Mouse (Mus musculus) cerebellum, adult 11-12 months (tissue): ENCODE results near the gene Zmiz1.

Source experiments
- DNase-seq: peaks from one replicate; pipeline ENCODE4 v3.0.0; 2022

The Zmiz1 gene

DNA sequence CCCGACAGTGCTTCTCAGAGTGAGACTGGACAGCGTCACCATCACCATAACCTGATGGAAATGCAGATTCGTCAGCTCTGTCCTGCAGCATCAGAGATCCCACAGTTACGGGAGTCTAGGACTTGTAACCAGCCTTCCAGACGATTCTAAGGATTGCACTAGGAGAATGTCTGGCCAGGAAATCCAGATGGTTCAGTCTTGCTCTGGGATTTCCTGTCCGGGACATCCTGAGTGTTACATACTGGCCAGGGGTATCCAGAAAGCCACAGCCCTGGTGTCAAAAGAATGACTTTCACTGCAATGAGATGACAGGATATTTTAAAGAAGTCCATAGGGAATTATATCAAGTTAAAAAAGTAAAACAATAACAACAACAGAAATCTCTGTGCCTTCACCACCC lies 165.7 kb downstream of the Zmiz1 start:
- DNase-seq = no peak

DNA sequence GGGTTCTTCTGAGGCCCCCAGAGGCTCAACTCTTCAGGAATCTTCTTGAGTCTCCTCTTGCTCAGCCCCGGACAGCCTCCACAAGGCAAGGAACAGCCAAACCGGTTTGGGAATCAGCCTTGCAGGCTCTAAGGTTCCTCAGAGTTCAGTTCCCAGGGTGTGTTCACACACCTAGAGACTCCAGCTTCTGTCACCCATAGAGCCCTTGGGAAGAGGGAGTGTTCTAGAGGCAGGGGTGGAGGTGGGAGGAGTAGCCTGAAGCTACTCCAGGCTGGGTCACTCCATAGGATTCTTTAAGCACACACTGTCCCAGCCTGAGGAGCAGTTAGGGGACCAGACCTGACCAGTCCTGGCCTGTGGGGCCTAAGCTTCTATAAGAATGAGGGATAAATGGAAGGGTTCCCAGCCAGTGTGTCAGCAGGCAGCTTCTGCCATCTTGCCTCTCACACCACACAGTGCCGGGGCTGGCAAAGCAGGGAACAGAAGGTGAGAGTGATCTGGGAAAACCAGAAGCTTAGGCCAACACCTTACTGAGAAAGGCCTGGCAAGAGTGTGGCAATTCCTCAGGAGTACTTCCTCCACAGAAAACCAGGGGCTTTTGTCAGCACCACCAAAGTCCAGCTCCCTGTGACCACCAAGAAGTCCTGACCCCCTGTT lies 168.7 kb downstream of the Zmiz1 start:
- DNase-seq = peak; percentile 85

DNA sequence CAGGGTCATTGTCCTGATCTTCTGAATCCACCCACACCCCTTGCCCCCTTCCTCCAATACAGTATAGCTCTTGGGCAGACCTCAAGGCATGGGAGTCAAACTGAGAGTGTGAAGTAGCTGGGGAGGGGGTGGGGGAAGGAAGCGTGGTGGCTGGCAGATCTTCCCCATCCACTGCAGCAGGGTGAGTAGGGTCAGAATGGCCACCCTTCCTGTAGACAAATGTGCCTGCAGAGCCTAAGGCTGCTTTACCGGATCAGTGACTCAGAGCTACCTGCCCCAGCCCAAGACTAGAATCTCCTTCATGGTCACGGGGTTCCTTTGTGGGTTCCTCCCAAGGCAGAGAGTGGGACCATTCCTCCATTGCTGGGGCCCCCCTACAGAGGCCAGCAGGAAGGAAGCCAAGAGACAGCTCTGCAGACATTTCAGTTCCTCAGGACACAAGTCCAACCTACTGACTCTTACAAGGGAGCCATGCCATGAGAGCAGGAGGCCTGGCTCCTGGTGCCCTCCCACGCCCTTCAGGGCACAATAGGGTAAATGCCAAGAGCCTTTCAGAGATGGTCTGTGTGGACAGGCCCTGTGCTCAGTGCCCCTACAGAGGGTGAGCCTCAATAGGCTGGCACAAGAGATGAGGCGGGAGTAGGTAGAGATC lies 169.6 kb downstream of the Zmiz1 start:
- peak; percentile 75 for DNase-seq

- no peak for DNase-seq
Measured at GRCm38 (mm10) chr14:25629866-25630606, 171.1 kb downstream of the Zmiz1 start.

DNA sequence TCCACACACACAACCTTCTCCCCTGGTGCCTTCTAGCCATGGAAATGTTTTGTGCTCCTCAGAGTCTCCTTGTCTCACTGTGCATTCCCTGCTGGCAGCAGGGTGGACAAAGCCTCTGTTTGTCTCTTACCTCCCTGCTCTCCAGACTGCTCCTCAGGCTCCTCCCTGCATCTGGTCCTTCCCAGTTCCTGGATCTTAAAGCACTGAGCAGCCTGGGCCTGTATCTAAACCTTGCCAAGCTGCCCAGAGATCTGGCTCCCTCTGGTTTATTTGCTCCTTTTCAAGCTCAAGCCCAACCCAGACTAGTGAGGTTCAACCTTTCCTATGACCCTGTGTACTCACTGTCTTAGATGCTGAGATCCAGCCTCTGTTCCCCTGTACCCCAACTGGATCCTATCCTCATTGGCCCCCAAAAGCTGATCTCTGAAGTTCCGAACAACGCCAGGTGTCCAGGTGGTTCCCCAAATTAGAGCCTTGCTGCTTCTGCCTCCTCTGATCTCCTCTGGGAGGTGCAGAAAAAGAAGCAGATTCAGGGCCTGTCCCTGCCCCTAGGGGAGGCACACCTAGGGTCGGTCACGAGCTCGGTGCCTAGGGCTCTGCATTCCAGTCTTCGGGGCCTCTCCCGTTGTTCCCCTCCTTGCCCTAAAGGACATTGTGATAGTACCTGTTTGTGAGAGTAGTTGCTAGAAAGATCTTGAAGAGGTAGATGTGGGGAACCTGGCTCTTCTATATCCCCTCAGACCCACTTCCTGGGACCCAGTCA lies 171.8 kb downstream of the Zmiz1 start:
- peak; percentile 62 for DNase-seq

DNA sequence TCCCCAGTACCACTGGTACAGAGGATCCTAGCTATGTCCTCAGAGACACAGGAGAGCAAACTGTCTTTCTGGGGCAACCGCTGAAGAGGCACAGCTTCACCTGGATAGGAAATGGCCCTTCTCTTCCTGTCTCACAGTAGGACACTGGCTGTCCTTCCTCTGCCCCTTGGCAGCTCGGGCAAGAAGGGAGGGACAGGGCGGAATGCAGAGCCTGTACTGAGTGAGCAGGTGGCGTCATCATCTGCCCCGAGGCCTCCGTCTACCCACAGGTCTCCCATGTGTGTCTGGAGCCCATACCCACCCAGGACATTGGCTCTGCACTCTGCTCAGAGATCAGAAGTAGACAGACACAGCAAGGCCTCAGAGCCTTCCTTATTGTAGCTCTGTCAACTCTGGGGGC lies 172.5 kb downstream of the Zmiz1 start:
- peak; percentile 81 for DNase-seq

- peak; percentile 75 for DNase-seq
Measured at GRCm38 (mm10) chr14:25633539-25634300, 174.7 kb downstream of the Zmiz1 start.

GRCm38 (mm10) chr14:25634328-25634727 lies 175.3 kb downstream of the Zmiz1 start:
- DNase-seq = peak; percentile 61

GRCm38 (mm10) chr14:25635746-25636145 lies 176.8 kb downstream of the Zmiz1 start:
- DNase-seq = peak; percentile 65

- DNase-seq = peak; percentile 87
Measured at GRCm38 (mm10) chr14:25636297-25636696, 177.3 kb downstream of the Zmiz1 start.

DNA sequence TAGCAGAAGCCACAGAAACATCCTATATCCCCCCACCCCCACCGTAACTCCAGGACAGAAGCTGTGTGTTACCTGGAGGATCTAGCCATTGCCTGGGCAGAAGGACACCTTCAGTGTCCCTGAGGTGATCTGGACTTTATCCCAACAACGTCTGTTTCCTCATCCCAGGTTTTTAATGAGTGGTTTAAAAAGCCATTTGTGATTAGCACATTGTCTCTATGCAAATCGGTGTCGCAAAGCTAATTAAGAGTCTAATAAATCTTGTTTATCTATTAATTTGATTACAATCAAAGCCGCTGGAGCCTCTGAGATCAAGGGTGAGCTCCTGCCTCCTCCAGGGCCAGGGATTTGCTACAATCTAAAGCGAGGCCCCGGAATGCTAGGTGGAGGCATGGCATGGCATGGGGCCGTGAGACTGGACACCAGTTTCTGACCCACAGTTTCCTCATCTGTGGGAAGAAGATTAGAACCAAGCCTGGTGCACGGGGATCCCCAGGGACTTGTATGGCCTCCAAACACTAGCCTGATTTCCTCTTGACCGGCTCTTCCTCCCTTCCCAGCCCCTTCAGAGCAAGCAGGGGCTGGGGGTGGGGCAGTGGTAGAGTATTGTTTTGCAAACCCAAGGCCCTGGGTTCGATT lies 180.3 kb downstream of the Zmiz1 start:
- no peak for DNase-seq

DNA sequence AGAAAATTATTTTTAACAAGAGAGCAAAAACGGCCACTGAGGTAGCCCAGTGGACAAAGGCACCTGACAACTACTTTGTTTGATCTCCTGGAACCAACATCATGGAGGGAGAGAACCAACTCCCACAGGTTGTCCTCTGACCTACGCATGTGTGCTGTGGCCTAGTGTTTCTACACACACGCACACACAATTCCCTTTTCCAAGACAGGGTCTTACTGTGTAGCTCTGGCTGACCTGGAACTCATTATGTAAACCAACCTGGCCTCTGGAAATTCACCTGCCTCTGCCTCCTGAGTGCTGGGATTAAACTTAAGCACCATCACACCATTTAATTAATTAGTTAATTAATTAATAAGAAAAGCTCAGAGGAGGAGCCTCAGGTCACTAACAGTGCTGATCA lies 181.0 kb downstream of the Zmiz1 start:
- DNase-seq = no peak

DNA sequence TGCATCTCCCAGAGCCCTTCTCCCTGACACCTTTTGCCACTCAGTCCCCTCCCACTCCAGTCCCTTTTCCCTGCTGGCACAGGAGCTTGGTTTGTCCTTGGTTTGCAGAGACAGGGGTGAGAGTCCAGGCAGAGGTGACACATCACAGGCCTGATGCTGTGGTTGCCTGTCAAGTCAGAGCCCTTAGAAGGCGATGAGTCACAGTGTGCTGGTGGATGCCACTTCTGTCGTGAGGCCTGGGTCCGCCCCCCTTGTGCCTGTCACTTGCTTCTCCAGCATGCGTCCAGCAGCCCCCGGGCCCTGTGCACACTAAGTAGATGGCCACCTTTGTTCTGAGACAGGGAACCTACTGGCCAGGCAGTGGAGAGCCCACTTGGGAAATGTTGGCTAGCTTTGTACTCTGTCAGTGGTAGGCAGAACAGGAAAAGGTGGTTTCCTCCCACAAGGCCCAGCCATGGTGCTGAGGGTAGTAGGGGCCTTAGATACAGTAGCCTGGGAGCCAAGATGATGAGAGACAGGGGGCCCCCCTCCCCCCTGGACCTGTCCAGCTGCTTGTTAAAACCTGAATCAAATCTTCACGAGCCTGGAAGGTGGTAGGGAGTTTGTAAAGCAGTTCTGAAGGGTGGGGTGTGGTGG lies 181.6 kb downstream of the Zmiz1 start:
- peak; percentile 43 for DNase-seq

- peak; percentile 55 for DNase-seq
Measured at GRCm38 (mm10) chr14:25641067-25641466, 182.1 kb downstream of the Zmiz1 start.

GRCm38 (mm10) chr14:25645717-25646116 lies 186.7 kb downstream of the Zmiz1 start:
- DNase-seq = no peak

- peak; percentile 67 for DNase-seq
Measured at GRCm38 (mm10) chr14:25646161-25646621, 187.2 kb downstream of the Zmiz1 start.

DNA sequence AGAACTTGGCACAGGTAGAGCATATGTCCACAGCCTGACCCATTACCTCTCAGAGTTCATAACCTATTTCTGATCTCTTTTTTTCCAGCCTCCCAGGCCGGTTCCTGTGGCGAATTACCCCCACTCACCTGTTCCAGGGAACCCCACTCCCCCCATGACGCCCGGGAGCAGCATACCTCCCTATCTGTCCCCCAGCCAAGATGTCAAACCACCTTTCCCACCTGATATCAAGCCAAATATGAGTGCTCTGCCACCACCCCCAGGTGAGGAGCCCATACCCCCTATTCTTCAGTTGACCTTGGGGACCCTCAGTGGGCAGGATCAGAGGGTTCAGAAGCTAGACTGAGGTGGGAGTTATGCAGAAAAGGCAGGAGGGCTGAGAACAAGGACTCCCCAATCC lies 192.1 kb downstream of the Zmiz1 start:
- no peak for DNase-seq

- no peak for DNase-seq
Measured at GRCm38 (mm10) chr14:25651905-25652304, 192.9 kb downstream of the Zmiz1 start.

GRCm38 (mm10) chr14:25654401-25655197 lies 195.6 kb downstream of the Zmiz1 start:
- peak; percentile 15 for DNase-seq

GRCm38 (mm10) chr14:25660661-25661060 lies 201.7 kb downstream of the Zmiz1 start:
- peak; percentile 61 for DNase-seq
